Mouse (Mus musculus): ENCODE data around the gene Oaz2.

GRCm38 (mm10) chr9:65671431-65671931 is 3.7 kb downstream of the Oaz2 start:
- TF ChIP-seq CTCF (IDR thresholded peaks at IDR 0.05; ENCODE audit: low read depth, low read length) = no peak
- no peak for TF ChIP-seq GATA1 (IDR thresholded peaks at IDR 0.05; ENCODE audit: borderline replicate concordance, low read length)
- TF ChIP-seq POLR2AphosphoS5 (IDR thresholded peaks at IDR 0.05; ENCODE audit: insufficient replicate concordance, low read depth, low read length) = no peak
- no peak for TF ChIP-seq TAL1 (conservative IDR thresholded peaks at IDR 0.05; ENCODE audit: low read depth, low read length)
- TF ChIP-seq GATA2 (IDR thresholded peaks at IDR 0.05; ENCODE audit: borderline replicate concordance, low read depth, low read length) = no peak

All from G1E (cell line).